Mouse (Mus musculus) small intestine, adult 2 months (tissue): Measurements from ENCODE around the gene Lamtor2. TPM values are rescaled to one million over a fixed set of nuclear protein-coding genes. Genes with fewer than 3 reads are reported as not detected.

Source experiments
- H3K27ac ChIP-seq: fragments of 200-500 bp; 2 replicates; pipeline ENCODE4 v1.5.1; 2012; ENCODE audit warnings: low read depth, low read length, control low read depth, inconsistent platforms; ENCODE audit not compliant: insufficient read depth
- H3K27me3 ChIP-seq: fragments of 200-500 bp; 2 replicates; pipeline ENCODE4 v1.6.1; 2012; ENCODE audit warnings: mild to moderate bottlenecking, moderate library complexity, low read length, inconsistent platforms; ENCODE audit not compliant: control insufficient read depth, insufficient read depth
- H3K36me3 ChIP-seq: fragments of 200-500 bp; 2 replicates; pipeline ENCODE4 v1.6.1; 2012; ENCODE audit warnings: mild to moderate bottlenecking, low read length, control low read depth, inconsistent platforms; ENCODE audit not compliant: control insufficient read depth, insufficient read depth
- H3K4me1 ChIP-seq: fragments of 200-500 bp; 2 replicates; pipeline ENCODE4 v1.6.1; 2012; ENCODE audit warnings: low read length, inconsistent platforms, mixed read lengths; ENCODE audit not compliant: control insufficient read depth, insufficient read depth, insufficient read length
- H3K4me3 ChIP-seq: fragments of 200-500 bp; 2 replicates; pipeline ENCODE4 v1.5.1; 2012; ENCODE audit warnings: low read depth, mild to moderate bottlenecking, control low read depth, inconsistent platforms, low read length, moderate library complexity
- CTCF ChIP-seq: fragments of 200-500 bp; IDR thresholded peaks from 2 replicates; pipeline ENCODE4 v1.5.1; 2012; ENCODE audit warnings: low read depth, mild to moderate bottlenecking, control low read depth, inconsistent platforms, low read length, moderate library complexity, mixed read lengths; ENCODE audit not compliant: insufficient replicate concordance, insufficient read length; ENCODE audit errors: extremely low read depth
- POLR2A ChIP-seq: fragments of 200-500 bp; IDR thresholded peaks from 2 replicates; pipeline ENCODE4 v1.6.1; 2012; ENCODE audit warnings: low read depth, mild to moderate bottlenecking, control low read depth, inconsistent platforms, low read length, moderate library complexity
- WGBS: fragments of 180-500 bp; shearing (Covaris S2); methylation state at CpG from one replicate; pipeline ENCODE4 v1.1.7; 2018; 5-methylcytosine and 5-hydroxymethylcytosine counted together
- polyA plus RNA-seq: library from polyadenylated mRNA; depleted of rRNA; stranded (reverse); fragments of >200 nt; gene quantifications from 2 replicates; pipeline ENCODE4 v1.2.3, GENCODE M21; 2012

Lamtor2 gene
- polyA plus RNA-seq, 1 experiment, result 167 TPM

DNA sequence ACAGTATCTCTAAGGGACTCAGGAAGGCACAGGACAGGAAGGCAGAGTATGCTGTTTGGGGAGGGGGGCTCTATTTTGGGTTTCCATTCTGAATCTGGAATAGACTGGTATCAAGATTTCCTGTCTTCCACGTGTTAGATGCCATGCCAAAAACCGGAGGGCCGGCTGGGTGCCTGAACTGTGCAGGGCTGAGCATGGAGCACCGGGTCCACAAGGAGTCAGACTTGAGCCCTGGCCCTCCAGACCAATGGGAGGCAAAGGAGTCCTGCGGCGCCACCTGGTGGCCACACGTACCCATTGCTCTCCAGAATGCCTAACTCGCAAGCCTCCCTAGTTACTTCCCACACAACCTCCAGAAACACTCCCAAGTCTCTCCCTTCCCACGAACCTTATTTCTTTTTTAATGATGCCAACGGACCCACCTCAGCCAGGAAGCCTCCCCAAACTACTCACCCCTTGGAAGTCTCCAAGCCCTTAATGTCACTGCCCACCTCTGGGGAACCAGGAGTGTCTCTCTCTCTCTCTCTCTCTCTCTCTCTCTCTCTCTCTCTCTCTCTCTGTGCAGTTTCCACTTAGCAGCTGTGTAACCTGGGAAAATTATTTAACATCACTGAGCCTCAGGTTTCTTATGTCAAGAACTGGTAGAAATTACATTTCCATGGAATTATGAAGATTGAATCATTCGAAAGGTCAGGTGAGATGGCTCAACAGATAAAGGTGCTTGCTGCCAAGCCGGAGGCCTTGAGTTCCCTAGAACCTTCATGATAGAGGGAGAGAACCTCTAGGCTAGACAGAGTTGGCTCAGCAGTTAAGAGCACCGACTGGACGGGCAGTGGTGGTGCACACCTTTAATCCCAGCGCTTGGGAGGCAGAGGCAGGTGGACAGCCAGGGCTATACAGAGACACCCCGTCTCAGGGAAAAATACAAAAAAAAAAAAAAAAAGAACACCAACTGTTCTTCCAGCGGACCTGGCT, 26.4 kb downstream of the Lamtor2 start:
- TF ChIP-seq CTCF (peak; percentile 99), POLR2A (no peak)
- Histone ChIP-seq H3K4me3 (no peak overlapping the region), H3K27me3 (no peaks in the 10 kb centered on the region), H3K4me1 (no peaks in the 10 kb centered on the region), H3K27ac (no peak overlapping the region), H3K36me3 (no peaks in the 10 kb centered on the region)
- WGBS, result 37% methylated on average over 17 of the region's 17 CpGs

DNA sequence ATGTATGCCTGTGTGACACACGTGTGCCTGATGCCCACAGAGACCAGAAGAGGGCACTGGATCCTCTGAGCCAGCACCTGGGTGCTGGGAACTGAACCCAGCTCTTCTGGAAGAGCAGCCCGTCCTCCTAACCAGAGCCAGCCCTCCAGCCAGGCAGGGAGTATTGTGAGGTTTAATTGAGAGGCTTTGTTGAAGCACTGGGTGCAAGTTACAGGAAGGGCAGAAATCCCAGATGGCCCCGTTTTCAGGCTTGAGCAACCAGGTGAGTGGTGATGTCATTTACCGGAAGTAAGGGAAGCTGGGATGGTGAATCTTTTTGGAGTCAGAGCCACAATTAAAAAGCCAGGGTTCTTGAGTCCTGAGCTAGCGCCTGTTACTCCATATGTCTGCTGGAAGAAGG, 27.9 kb downstream of the Lamtor2 start:
- WGBS, result 87% methylated on average over 5 of the region's 5 CpGs
- Histone ChIP-seq H3K27me3 (no peaks in the 10 kb centered on the region), H3K36me3 (no peaks in the 10 kb centered on the region), H3K4me1 (no peaks in the 10 kb centered on the region), H3K4me3 (no peak overlapping the region), H3K27ac (no peak overlapping the region)
- TF ChIP-seq POLR2A (no peak), CTCF (no peak)

DNA sequence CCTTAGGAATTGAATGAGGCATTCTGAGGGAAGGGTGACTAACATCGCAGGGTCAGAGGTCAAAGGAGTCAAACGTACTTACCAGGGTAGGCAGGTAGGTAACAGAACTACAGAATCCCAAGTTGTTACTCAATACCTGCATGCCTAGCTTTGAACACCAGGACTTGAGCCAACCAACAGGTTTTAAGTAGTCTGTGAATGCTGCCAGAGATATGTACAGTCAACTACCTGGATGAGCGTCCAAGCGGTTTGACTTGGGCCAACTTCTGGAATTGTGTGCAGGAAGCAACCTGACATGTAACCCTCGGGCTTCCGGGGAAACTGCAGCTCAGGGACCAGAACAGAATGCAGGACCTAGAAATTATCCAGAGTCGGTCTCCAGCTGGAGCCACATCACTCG, 29.8 kb downstream of the Lamtor2 start:
- Histone ChIP-seq H3K4me3 (no peak overlapping the region), H3K27ac (no peak overlapping the region), H3K27me3 (no peaks in the 10 kb centered on the region), H3K36me3 (no peaks in the 10 kb centered on the region), H3K4me1 (peaks cover 3% of the 10 kb centered on the region; the same call in 1 of the 2 replicates)
- WGBS, result 77% methylated on average over 8 of the region's 8 CpGs
- no peak for TF ChIP-seq POLR2A
- TF ChIP-seq CTCF, result no peak

DNA sequence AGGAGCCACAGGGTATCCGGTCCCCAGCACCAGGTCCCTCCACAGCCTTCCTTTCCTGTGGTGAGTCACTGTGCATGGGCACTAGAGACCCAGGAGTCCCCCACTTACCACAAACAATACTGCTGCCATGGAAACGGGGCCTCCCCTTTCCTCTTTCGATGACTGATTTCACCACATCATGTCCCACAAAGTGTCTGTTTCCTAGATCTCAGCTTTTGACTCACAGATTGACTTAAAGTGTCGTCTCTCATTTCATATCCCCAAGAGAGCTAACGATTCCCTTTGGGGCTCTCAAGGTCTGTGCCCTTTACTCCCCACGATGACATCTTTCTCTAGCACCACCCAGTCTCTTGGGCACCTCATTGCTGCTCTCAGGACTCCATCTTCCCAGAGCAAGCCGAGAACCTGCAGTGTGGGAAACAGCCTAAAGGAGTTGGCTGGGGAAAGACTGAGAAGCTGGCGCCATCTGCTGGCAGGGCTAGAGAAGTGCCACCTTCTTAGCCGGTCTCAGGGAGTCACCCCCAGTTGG, 31.0 kb downstream of the Lamtor2 start:
- Histone ChIP-seq H3K27ac (no peak overlapping the region), H3K4me1 (peaks cover 3% of the 10 kb centered on the region; the same call in 1 of the 2 replicates), H3K36me3 (no peaks in the 10 kb centered on the region), H3K4me3 (no peak overlapping the region), H3K27me3 (no peaks in the 10 kb centered on the region)
- WGBS, result 26% methylated on average over 9 of the region's 9 CpGs
- no peak for TF ChIP-seq POLR2A
- TF ChIP-seq CTCF, result peak; percentile 98

DNA sequence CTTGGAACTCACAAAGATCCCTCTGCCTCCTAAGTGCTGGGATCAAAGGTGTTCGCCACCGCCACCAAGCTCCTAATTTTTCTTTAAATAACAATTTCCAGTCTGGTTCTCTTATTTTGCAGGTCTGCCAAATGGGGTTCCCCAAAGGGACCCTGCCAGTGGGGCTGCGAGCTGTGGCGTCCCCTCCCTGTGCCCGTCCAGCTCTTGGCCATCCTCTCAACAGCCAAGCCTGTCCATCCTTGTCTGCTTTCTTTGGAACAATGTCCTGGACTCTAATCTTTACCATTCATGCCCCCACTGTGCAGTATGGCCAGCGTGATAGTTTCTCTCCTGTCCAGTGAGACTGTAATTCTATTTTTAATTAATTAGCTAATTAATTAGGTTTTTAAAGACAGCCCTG, 31.7 kb downstream of the Lamtor2 start:
- no peaks in the 10 kb centered on the region for H3K27me3 ChIP-seq
- 94% methylated on average over 6 of the region's 6 CpGs for WGBS
- H3K4me1 ChIP-seq, result peaks cover 6% of the 10 kb centered on the region; the same call in 1 of the 2 replicates
- H3K27ac ChIP-seq, result no peak overlapping the region
- H3K36me3 ChIP-seq, result no peaks in the 10 kb centered on the region
- TF ChIP-seq POLR2A (no peak), CTCF (no peak)
- no peak overlapping the region for H3K4me3 ChIP-seq

DNA sequence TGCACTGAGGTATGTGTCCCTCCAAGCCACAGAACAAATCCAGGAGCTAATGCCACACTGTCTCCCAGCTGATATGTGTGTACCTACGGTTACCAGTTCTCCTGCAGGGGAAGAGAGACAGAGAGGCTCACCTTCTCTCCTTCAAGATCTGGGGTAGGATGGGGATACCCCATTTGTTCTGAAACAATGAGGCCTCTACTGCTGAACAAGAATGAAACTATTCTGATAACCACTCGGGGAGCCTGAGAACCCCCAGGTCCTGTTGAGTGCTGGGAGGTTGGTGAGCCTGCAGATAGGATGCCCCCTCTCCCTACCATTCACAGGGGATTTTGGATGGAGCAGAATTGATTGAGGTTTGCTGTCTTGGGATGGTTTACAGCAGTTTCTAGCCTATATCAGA, 32.8 kb downstream of the Lamtor2 start:
- TF ChIP-seq CTCF (no peak), POLR2A (no peak)
- WGBS, result 82% methylated on average over 2 of the region's 2 CpGs

DNA sequence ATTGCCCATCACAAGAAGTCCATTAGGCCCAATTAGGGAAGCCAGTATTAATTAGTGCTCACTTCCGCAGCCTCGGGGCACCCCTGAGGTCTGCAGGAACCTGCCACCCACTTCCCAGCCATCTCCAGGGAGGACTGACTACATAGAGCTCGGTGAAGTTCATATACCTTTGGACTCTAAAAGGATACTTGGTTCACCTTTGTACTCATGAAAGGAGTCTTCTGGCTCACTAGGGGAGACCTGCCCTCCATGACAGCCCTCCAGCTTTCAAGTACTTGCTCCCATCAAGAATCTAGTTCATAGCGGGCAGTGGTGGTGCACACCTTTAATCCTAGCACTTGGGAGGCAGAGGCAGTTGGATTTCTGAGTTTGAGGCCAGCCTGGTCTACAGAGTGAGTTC, 34.5 kb downstream of the Lamtor2 start:
- Histone ChIP-seq H3K4me3 (no peak overlapping the region), H3K4me1 (peaks cover 30% of the 10 kb centered on the region), H3K27ac (no peak overlapping the region), H3K36me3 (no peaks in the 10 kb centered on the region), H3K27me3 (no peaks in the 10 kb centered on the region)
- TF ChIP-seq POLR2A, result no peak
- no peak for TF ChIP-seq CTCF
- WGBS, result 79% methylated on average over 4 of the region's 4 CpGs

More for the DNA sequence above, 32.8 kb downstream of the Lamtor2 start:
- Histone ChIP-seq H3K4me3 (no peak overlapping the region), H3K36me3 (no peaks in the 10 kb centered on the region), H3K27me3 (no peaks in the 10 kb centered on the region), H3K27ac (no peak overlapping the region), H3K4me1 (peaks cover 15% of the 10 kb centered on the region; the same call in 1 of the 2 replicates)
